Mouse (Mus musculus) left cerebral cortex, adult 9 months (tissue): ENCODE data around the gene Ccdc34.
A peak's percentile ranks its signal among the peaks of the same experiment; 100 is the strongest.
"Not testable (repeated sequence)": the region's sequence is repeated elsewhere in the genome, so short reads cannot be mapped to it uniquely, and the experiment has no call there.

ENCODE experiments used
- DNase-seq, 2 experiments: peaks; one replicate each; pipeline ENCODE4 v3.0.0; 2022; ENCODE audit warnings: low spot score in 2 of 2

Ccdc34 gene

DNA sequence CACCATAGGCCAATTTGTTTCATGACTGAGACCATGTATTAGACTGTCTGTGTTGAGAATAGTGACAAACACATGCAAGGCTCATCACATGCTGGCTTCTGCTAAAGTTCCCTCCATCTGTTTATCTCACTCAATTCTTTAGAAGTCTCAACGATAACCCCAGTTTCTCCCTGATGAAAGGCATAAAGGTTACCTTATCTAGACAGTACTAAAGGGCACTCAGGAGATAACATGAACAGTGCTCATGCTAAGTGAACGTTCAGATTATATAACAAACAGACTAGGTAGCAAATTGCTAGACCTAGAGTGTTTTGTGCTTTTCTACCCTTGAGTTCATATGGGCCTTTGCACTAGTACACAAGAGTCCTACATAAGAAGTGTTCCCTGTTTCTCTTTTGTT, 59.6 kb downstream of the Ccdc34 start:
- no peak for DNase-seq

DNA sequence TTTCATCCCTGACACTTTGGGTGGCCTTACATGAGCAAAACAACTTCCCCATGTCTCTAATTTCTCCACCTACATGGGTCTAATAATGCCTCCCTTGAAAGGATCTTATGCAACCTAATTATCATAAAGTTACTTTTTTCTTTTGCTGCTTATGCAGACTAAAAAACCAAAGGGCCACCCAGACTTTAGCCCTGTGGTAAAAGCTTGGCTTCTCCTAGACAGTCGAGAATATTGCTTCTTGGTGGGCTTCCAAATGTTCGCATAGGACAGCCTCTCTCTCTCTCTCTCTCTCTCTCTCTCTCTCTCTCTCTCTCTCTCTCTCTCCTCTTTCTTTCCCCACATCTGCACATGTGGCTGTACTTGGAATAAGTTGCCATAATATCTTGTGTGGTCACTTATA, 60.0 kb downstream of the Ccdc34 start:
- DNase-seq: no peak

DNA sequence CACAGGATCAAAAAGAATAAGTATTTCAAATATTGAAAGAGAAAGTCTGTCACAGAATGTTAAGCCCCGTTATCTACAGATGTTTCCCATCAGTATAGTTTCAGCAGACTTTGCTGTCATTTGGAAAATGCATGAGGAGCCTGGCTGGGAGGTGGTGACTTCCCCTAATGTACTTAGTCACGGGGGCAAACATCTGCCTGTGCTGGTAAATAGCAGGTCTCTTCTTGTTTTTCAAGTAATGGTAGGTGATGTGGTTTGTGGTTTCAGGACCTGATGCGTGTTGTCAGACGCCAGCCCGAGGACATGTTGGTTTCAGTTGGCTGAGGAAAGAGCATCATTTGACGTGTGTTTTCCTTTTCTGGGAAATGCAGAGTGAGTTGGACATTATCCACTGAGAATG, 62.9 kb downstream of the Ccdc34 start:
- DNase-seq: no peak

DNA sequence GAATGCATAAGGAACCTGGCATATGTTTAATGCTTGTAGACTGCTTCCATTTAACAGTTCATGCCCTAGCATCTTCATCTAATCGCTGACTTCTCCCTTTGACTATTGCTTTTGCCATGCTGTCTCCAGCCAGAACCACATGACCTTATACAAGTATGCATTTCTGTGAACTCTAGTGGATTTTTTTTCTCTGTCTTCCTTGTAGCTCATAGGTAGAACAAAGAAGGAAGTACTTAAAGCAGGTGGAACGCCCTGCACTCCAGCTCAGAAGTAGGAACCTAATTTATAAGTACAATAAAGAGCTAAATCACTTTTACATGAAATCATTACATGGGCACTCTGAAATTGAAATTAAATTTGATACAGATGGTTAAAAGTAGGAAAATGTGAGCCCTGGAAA, 65.4 kb downstream of the Ccdc34 start:
- no peak for DNase-seq

DNA sequence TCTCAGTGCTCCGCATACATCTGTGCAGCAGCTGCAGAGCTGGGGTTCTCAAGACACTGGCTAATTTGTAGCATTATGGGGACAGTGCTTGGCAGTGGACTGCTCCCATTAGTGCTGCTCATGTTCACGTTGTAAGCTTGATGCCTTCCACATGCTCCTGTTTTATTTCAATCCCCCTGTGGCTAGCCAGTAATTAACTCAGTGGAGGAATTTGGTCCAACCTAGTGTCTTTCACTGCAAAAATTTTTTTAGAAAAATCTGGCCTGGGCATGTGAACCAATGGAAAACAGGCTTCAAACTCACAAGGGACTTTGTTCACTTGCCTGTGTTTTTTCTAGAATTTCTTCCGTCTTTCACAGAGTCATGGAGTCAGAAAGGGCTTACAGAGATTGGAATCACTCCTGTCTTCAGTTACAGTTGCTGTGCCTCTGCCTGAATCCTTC, 68.1 kb downstream of the Ccdc34 start:
- no peak for DNase-seq

DNA sequence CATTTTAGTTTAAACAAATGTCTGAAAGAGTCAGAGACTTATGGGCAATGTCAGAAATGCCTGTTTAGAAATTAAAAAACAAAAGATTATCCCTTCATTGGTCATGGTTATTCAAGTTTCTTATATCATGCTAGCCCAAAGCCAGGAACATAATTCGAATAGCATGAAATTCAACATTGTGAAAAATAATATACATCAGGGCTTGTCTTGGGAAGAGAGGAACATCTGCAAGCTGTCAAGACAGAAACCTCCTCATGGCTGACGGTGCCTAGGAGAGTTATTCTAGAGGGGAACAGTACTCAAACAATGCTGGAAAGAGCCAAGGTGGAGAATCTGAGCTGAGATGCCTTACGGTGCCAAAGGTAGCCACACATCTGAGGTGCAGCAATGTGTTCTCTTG, 96.5 kb downstream of the Ccdc34 start:
- DNase-seq: no peak

DNA sequence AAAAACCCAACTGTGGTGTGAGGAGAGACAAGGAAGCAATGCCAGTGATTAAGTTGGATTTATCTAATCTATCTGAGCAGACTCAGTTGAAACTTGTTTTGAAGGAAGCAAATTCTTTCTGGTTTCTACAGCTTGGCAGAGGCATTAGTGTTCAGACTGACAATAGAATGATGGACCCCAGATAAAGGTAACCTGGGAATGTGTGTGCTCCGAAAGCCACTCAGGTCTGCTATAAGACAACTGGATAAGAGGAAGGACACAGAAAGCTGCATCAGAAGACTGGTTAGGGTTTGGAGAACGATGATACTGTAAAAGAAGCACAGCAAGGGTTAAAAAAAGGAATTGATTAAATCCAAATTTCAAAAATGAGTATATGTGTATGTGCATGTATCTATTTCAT, 111.8 kb downstream of the Ccdc34 start:
- DNase-seq: no peak

DNA sequence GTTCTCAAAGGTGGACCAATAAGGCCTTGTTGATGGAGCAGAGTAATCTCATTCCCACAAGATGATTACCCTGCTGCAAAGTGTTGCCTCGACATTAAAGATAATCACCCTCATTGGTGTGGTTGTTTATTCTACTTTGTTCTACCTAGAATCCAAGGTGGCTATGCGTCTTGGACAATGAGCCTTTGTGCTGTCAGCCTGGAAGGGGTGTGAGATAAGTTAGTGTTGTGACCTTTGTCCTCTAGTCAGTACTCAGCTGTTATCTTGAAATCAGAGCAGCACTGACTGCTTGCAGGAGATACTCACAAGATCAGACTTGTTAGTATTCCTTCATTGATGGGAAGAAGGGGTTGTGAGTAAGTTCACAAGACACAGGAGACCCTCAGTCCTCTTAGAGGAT, 114.0 kb downstream of the Ccdc34 start:
- no peak for DNase-seq

DNA sequence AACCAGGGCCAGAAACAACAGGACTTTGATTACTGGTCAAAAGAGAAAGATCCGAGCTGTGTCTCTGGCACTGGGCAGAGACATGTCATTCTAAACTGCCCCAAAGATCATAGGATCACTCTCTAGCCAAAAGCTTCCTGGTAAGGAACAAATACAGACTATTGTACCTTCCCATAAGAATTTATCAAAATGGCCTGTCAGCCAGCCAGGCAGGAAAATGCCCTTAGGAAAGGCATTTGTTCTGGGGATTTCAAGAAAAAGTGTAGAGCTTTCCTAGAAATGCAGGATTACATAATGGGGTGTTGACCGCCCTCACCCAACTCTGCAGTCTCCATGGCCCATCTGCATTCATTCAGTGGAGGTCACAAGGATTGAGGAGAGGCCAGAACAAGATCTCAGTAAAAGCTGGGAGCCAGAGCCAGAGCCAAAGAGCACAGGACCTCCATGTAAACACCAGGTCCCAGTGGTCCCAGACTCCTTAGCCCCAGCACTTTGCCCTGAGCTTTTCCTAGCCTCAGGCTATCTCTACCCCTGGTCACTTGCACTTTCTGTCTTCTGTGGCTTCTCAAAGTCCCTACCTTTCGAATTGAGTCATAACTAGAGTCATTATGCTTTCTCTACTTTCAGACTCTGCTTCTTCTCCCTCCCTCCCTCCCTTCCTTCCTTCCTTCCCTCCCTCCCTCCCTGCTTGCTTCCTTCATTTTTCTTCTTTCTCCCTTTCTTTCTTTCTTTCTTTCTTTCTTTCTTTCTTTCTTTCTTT, 115.9 kb downstream of the Ccdc34 start:
- DNase-seq: no peak

DNA sequence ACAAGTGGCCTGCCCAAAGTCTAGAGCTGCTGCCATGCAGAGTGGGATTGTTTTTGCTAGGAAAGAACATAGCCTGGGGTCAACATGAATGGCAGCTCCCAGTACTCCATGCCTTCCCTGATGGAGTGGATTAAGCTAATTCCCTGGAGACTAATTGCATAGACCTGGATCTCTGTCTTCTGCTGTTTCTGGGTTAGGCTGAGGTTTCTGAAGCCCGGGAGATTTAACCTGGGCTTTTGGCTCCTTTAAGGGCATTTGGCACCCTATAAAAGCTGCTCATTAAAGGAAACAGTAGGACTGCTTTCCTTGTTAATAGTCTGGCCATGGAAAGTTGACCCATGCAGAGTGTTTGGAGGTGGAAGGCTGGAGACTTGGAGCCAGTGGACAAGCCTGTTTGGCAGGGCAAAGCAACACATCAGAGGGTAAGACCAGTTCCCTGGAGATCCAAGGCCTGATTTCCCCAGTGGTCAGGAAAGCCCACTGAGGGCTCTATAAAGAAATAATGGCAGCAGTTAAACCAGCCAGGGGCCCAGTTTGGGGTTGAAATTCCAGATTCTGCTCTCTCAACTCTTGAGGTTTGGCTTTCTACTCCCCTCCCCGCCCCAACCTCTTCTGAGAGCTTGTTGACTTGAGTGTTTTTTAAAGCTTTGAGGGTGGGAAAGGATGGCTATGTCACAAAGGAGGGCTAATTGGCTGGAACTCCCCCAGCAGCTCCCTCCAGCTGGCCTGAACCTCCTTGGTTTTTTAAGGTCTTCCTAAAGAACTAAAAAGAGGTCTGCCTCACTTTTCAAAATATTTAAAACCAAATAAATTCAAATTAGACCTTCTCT, 117.4 kb downstream of the Ccdc34 start:
- peak; percentile 3 to 29 for DNase-seq

DNA sequence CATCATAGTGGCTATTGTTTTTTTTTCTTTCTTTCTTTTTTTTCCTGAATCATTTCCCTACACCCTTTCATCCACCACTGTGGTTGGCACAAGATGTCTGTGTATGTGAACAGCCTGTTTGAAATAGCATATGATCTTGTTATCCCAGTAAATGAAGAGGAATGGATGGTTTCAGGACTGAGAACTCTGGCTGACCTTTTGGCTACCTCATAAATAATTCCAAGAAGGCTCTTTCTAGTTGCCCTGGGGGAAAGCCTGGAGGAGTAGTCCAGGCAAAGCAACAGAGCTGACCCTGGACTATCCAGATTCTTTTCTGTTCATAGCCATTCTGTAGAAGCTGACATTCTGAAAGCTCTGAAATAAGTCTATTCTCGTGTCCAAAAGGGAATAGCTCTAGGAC, 119.7 kb downstream of the Ccdc34 start:
- DNase-seq: no peak

DNA sequence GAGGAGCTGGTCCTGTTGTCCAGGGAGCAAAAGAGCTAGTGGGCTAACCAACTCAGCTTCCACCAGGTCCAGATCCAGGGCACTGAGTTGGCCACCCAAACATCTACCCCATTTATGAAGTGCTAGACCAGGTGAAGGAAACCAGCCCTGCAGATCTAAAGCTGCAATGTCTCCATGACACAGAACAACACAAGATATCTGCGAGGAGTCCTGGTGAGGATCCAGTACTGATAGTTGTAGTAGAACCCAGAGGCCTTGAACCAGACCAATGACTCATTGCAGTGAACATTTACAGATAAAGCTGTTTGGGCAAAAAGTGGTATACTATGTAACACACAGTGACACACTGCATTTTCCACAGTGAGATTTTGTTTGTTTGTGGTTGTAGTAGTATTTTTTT, 120.5 kb downstream of the Ccdc34 start:
- DNase-seq: no peak

DNA sequence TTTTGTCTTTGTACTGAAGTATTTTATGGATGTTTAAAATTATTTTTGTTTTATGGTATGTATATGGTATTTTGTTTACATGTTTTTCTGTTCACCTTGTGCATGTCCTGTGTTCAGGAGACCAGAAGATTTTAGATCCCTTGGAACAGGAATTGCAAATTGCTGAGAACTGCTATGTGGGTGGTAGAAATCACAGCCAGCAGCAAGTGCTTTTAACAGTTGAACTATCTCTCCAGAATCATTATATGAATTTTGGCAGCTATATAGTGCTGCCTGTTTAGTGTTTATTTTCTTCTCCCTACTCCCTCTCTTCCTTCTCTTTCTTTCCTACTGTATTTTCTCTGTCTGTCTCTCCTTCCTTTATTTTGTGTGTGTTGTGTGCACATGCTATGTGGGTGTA, 130.4 kb downstream of the Ccdc34 start:
- not testable (repeated sequence) for DNase-seq

DNA sequence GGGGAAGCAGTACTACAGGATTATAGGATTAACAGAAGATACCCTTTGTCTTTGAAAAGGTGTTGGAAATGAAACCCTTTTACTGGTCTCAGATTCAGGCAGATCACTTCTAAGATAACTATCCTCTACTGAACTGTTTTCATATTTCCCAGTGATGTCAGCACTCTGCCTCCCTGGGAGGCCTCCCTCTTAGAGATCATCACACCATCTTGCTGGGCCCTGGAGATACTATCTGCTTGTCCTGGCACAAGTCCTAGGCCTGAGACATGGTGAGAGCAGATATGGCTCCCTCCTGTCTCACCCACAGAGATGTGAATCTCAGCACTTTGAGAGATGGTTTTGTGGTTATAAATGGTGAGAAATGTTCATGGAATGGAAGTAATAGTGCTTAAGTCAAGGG, 131.6 kb downstream of the Ccdc34 start:
- DNase-seq: no peak

DNA sequence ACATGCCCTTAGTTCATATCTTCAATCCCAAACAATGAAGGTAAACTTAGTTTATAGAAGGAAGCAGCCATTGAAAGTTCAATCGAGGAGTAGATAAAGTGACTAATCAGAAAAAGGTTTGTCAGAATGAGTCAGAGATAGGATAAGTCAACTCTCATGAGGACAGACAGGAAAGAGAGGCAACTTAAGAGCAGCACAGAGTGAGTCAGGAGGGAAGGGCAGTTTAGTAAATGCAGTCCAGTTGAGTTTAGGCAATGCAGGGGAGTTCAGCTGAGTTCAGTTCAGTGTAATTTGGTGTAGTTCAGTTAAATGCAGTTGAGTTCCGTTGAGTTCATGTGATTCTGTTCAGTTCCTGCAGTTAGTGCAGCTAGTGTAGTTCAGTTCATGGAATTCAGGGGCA, 138.7 kb downstream of the Ccdc34 start:
- DNase-seq: no peak

DNA sequence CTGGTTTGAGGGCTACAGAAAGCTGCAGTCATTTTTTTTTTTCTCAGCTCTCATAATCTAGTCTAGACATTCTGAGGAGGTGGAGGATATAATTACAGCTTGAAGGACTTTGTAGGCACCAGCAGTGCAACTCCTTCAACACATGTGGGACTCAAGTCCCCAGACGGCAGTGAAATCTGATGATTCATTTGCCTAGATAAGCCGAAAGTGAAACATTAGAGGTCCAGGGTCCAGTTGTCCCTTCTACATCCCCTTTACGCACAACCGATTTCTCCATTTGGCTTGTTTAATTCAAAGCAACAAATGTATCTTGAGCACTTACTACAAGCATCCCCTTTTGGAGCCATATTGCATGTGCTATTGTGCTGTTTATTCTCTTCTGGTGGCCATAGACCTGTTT, 147.4 kb downstream of the Ccdc34 start:
- no peak for DNase-seq

DNA sequence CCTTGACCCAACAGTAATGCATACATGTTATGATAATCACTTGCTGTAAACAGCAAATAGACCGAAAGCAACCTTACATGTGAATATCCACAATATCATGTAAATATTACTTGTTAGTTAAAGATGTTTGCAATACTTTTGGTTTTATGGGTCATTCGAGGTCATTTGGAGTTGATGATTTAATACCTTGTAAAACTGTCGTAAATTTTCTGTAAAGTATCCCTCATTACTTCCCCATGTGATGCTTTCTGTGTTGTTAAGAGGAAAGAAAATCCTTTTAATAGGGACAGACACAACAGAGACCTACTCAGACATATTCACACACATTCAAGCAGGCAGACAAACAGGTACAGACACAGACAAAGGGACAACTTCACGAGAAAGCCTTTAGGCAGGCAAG, 150.1 kb downstream of the Ccdc34 start:
- DNase-seq: no peak

DNA sequence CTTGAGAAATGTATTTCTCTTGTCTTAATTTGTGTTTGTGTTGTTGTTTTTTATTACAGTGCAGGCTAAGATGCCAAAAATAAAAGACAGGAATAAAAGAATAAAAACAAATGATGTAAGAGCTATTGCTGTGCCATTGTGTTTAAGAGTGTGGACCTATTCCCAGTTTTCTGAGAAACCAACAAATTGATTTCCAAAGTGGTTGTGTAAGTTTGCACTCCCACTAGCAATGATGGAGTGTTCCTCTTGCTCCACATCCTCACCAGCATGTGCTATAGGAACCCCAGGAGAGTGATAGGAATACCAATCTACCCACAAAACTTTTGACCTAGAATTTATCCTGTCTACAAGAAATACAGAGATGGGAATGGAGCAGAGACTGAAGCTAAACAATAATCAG, 150.7 kb downstream of the Ccdc34 start:
- no peak for DNase-seq

DNA sequence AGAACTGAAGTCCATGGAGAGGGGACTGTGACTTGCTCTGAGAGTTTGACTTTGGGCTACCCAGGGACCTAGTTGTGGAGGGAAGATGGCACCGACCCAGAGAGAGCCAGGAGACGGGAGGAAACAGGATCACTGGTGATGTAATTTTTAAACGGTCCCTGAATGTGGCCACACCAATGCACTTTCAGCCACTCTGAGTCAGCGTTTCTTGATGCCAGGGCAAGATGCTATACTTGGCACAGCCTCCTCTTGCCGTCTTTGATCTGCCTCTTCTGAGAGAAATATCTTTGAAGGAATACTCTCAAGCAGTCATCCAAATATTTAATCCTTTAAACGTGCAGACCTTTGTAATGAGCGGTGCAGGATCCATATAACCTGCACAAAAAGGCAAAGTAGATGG, 154.8 kb downstream of the Ccdc34 start:
- no peak for DNase-seq

DNA sequence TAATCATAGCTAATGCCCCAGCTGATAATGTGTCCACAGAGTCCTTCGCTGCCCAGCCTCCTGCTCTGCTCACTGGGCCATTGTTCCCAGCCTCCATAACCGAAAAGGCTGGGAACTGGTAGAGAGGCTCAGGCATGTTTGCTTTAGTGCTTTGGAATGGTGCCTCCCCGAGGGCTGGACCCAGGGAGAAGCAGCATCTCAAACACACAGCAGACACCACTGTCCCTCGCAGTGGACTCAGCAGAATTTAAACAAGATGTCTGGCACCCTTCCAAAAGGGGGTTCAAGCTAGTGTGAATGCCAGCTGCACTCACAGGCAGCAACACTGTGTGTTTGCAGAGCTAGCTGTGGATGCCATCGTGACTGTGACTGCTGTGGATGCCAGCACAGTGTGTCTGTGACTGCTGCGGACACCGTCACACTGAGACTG, 156.2 kb downstream of the Ccdc34 start:
- no peak for DNase-seq

DNA sequence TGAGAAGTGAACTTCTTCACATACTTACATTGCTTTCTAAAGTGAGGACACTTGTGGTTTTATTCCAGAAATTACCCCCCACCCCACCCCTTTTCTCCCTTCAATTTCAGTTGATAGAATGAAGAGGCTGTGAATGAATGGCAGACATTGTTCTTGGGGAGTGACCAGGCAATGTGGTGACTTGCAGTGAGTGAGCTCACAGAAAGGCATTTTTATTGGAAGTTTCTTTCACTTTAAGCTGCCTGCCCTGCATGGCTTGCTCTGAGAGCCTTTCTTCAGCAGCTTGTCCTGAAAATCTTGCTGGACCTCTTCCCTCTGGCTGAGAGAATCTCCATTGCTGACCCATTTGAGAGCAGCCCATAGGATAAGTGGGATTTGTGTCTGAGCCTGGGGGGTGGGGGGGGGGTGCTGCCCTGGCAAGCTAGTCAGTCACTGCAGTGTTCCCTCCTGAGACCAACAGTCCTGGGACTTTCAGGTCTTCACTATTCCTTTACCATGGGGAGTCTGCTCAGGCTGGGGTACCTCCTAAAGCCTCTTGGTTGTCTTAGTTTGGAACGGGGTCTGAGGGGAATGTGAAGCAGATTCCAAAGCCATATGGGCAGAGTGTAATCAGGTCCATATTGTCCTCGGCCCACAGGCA, 159.3 kb downstream of the Ccdc34 start:
- DNase-seq: no peak

DNA sequence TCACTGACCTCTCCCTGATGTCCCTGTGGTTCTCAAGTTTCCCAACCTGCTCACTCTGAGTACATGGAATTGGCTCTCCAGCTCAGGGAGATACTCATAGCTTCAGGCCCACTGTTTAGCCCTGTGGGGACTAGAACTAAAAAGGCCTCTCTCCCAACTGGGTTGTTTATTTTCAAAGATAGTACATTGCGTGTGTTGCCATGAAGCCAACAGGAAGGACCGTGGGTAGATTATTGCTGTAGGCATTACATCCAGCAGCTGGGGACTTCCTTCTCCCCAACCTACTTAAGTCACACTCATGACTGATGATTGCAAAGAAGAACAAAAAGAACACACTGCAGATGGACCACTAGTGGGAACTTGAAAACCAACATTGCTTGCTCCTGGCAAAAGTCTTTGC, 159.8 kb downstream of the Ccdc34 start:
- DNase-seq: no peak

DNA sequence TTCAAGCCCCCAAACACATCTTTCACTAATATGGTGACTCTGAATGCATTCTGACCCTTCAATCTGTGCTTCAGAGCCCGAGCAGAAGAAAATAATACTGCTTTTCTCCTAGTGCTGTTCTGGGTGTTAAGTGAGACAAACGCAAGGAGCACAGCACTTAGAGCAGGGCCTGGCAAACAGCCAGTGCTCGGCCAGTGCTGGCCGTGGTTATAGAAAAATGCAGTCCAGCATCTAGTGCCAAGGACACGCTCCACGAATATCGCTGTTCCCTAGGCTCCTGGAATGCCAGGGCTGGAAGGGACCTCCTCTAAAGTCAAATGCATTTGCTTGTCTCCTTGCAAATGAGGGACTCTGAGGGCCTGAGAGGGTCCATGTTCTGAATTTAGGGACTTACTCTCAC, 160.3 kb downstream of the Ccdc34 start:
- no peak for DNase-seq
